Mouse (Mus musculus): ENCODE results near the gene Slc3a2. TPM values are rescaled to one million over a fixed set of nuclear protein-coding genes. Genes with fewer than 3 reads are reported as not detected.

Slc3a2 gene
- total RNA-seq (2014; rRNA removed; ENCODE audit: low replicate concordance) (38.3 and 66.4 TPM in 2 replicates), polyA plus RNA-seq (2015; fragmentation: Nextera tagmentation; extraction: Ambion mirVana) (40.9 and 41.5 TPM in 2 replicates)

DNA sequence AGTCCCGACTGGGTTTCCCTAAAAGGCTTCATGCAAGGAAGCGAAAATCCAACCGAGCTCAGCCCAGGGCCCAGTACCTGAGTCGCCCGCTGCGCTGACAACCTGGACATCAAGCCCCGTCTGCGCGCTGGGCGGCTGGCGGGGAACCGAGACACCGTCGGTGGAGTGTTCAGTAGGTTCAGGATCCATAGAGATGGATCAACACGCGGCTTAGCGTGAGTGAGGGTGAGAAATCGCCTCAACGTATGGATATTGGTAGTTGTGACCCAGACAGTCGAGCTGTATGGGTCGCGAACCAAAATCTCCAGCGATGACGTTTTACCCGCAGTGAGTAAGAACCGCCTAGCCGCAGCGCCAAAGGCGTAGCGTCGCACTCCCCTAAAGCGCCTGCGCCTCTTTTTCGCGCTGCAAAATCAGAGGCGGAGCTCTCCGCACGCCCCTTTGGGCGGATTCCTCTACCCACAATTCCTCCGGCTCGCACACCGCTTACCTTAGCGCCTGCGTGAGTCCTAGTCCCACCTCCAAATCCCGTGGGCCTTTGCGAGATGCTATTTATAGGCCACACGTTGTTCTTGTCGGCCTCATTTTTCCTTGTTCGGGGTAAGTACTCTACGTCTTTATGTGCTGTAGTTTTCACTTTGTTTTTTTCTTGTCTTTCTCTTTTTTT, at the start of gene Slc3a2:
Gene Slc3a2 (minus strand): TSS at position 463 of the 667 bp plus-strand sequence.
- no peaks in the 10 kb centered on the region for H3K9me3 ChIP-seq (replicated peaks; ENCODE audit: control insufficient read depth, low read length)
- no peaks in the 10 kb centered on the region for H3K27me3 ChIP-seq (ENCODE audit: control insufficient read depth, insufficient read depth, low read length)
- peak; percentile 97 for ATAC-seq (ENCODE audit: insufficient read depth, low read depth)
- WGBS, result under 1% methylated on average over 50 of the region's 50 CpGs
- H3K4me1 ChIP-seq (ENCODE audit: control insufficient read depth, insufficient read depth), result peaks cover 22% of the 10 kb centered on the region
- H3K9ac ChIP-seq (replicated peaks; ENCODE audit: low read depth, low read length), result peak within 1 kb of the TSS; percentile 95
- H3K27ac ChIP-seq (ENCODE audit: low read depth), result peak within 1 kb of the TSS; percentile 96
- H3K4me3 ChIP-seq (ENCODE audit: low read depth, low read length), result peak within 1 kb of the TSS; percentile 96
- peak within 1 kb of the TSS; percentile 82 for H3K4me2 ChIP-seq (ENCODE audit: low read depth, low read length)
- TF ChIP-seq CTCF (IDR thresholded peaks at IDR 0.05; ENCODE audit: low read depth), result no peak
- peak; percentile 44; the same call in 1 of the 2 replicates for TF ChIP-seq EP300 (IDR thresholded peaks at IDR 0.05; ENCODE audit: low read depth)
- DNase-seq (ENCODE audit: low spot score), result peak; percentile 99
- peaks cover 30% of the 10 kb centered on the region for H3K36me3 ChIP-seq (replicated peaks; ENCODE audit: control insufficient read depth, insufficient read depth, low read length)

DNA sequence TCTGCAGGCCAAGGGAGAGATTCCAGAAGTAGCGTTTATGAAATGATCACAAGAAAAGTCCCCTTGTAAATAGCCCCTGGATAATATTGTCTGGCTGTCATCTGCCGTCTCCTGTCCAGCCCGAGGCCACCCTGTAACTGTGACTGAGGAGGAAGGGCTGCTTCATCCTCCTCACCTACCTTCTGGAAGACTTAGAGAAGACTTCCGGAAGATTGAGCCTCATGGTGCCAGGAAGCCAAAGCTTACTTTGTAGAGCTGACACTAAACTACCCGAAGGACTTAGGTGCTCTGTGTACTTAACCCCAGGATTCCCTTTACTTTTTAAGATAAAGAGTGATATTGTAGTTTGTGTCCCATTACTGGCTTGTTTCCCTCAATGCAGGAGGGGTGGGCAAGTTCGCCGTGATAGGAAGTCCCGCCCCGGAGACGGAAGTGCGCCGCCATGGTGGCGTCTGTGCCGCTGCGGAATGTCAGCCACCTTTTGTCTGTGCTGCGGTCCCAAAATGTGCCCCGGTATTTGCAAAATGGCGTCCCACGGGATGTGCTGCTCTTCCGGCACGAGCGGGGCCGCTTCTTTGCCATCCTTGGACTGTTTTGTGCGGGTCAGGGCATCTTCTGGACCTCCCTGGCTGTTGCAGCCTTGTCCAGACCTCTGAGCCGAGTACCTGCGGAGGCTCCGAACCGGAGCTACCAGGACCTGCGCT, 47.5 kb upstream of the Slc3a2 start, which contains the start of gene Tmem223:
Gene Tmem223 (plus strand): TSS at position 430 of the 704 bp plus-strand sequence.
- DNase-seq (ENCODE audit: low spot score) (peak; percentile 68), ATAC-seq (ENCODE audit: insufficient read depth, low read depth) (peak; percentile 56)
- 27% methylated on average over 29 of the region's 29 CpGs for WGBS
- Histone ChIP-seq H3K9ac (replicated peaks; ENCODE audit: low read depth, low read length) (peak within 1 kb of the TSS; percentile 80), H3K4me3 (ENCODE audit: low read depth, low read length) (peak within 1 kb of the TSS; percentile 83), H3K4me2 (ENCODE audit: low read depth, low read length) (peak within 1 kb of the TSS; percentile 79), H3K36me3 (replicated peaks; ENCODE audit: control insufficient read depth, insufficient read depth, low read length) (peaks cover 52% of the 10 kb centered on the region), H3K27me3 (ENCODE audit: control insufficient read depth, insufficient read depth, low read length) (no peaks in the 10 kb centered on the region), H3K27ac (ENCODE audit: low read depth) (peak within 1 kb of the TSS; percentile 88), H3K9me3 (replicated peaks; ENCODE audit: control insufficient read depth, low read length) (no peaks in the 10 kb centered on the region), H3K4me1 (ENCODE audit: control insufficient read depth, insufficient read depth) (peaks cover 20% of the 10 kb centered on the region)
- TF ChIP-seq EP300 (IDR thresholded peaks at IDR 0.05; ENCODE audit: low read depth), result peak; percentile 69
- TF ChIP-seq CTCF (IDR thresholded peaks at IDR 0.05; ENCODE audit: low read depth), result no peak

DNA sequence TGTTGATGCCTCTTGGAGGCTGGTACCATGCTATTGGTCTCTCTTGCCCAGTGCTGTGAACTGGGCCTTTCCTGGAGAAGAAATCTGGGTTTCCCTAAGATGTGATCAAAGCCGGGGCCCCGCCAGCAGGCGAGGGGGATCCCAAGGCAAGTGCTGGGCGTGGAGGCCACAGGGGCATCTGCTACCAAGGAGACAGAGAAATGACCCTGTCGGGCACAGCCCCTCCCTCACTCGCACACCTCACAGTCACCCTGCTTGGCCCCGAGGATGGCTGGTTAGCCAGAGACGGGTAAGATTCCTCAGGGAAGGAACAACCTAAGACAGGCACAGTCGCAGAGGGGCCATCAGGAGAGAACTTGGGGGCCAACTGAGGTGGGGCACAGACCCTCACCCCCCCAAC, 42.4 kb upstream of the Slc3a2 start:
- H3K9me3 ChIP-seq (replicated peaks; ENCODE audit: control insufficient read depth, low read length), result no peaks in the 10 kb centered on the region; the same call in 1 of the 2 replicates
- peaks cover 79% of the 10 kb centered on the region for H3K36me3 ChIP-seq (replicated peaks; ENCODE audit: control insufficient read depth, insufficient read depth, low read length)
- H3K9ac ChIP-seq (replicated peaks; ENCODE audit: low read depth, low read length), result no peak overlapping the region
- no peak overlapping the region for H3K4me3 ChIP-seq (ENCODE audit: low read depth, low read length)
- WGBS, result 98% methylated on average over 9 of the region's 9 CpGs
- 0 out of 2 replicates have a peak, but pooled peaks cover 5% of the 10 kb centered on the region for H3K4me1 ChIP-seq (ENCODE audit: control insufficient read depth, insufficient read depth)
- no peaks in the 10 kb centered on the region for H3K27me3 ChIP-seq (ENCODE audit: control insufficient read depth, insufficient read depth, low read length)
- ATAC-seq (ENCODE audit: insufficient read depth, low read depth) (no peak), DNase-seq (ENCODE audit: low spot score) (no peak)
- TF ChIP-seq EP300 (IDR thresholded peaks at IDR 0.05; ENCODE audit: low read depth) (no peak), CTCF (IDR thresholded peaks at IDR 0.05; ENCODE audit: low read depth) (no peak)
- H3K27ac ChIP-seq (ENCODE audit: low read depth), result no peak overlapping the region
- H3K4me2 ChIP-seq (ENCODE audit: low read depth, low read length), result no peak overlapping the region

DNA sequence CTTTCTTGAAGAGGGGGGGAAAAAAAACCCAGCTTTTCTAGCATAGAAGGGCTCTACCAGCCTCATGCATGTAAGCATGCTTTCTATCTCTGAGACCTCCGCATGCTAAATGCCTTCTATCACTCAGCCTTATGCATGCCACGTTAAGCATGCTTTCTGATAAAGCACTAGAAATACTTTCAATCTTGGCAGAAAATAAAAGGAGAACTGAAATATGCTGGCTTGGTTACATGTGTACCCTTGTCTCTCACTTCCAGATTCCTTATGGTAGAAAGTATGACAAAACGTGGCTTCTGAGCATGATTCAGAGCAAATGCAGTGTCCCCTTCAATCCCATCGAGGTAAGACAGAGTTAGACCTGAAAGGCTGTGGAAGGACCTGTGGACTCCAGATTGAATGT, 40.1 kb upstream of the Slc3a2 start:
- Histone ChIP-seq H3K9me3 (replicated peaks; ENCODE audit: control insufficient read depth, low read length) (no peaks in the 10 kb centered on the region; the same call in 1 of the 2 replicates), H3K4me2 (ENCODE audit: low read depth, low read length) (no peak overlapping the region), H3K4me1 (ENCODE audit: control insufficient read depth, insufficient read depth) (0 out of 2 replicates have a peak, but pooled peaks cover 6% of the 10 kb centered on the region), H3K36me3 (replicated peaks; ENCODE audit: control insufficient read depth, insufficient read depth, low read length) (peaks cover 63% of the 10 kb centered on the region), H3K4me3 (ENCODE audit: low read depth, low read length) (no peak overlapping the region), H3K27ac (ENCODE audit: low read depth) (no peak overlapping the region), H3K9ac (replicated peaks; ENCODE audit: low read depth, low read length) (no peak overlapping the region), H3K27me3 (ENCODE audit: control insufficient read depth, insufficient read depth, low read length) (no peaks in the 10 kb centered on the region)
- no peak for TF ChIP-seq EP300 (IDR thresholded peaks at IDR 0.05; ENCODE audit: low read depth)
- TF ChIP-seq CTCF (IDR thresholded peaks at IDR 0.05; ENCODE audit: low read depth), result no peak
- ATAC-seq (ENCODE audit: insufficient read depth, low read depth) (no peak), DNase-seq (ENCODE audit: low spot score) (no peak)
- 60% methylated on average over 4 of the region's 4 CpGs for WGBS

DNA sequence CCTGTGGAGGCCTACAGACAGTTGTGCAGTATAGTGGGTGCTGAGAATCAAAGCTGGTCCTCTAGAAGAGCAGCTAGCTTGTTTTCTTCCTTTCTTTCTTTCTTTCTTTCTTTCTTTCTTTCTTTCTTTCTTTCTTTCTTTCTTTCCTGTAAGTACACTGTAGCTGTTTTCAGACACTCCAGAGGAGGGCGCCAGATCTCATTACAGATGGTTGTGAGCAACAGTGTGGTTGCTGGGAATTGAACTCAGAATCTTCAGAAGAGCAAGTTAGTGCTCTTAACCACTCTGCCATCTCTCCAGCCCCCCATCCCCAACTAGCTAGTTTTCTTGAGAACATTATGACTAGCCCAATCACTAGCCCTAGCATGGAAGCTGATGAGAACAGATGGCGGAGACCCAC, 37.6 kb upstream of the Slc3a2 start:
- WGBS, result 91% methylated on average over 2 of the region's 2 CpGs
- no peak for DNase-seq (ENCODE audit: low spot score)

More for the DNA sequence above, 37.6 kb upstream of the Slc3a2 start:
- Histone ChIP-seq H3K4me2 (ENCODE audit: low read depth, low read length) (no peak overlapping the region), H3K9me3 (replicated peaks; ENCODE audit: control insufficient read depth, low read length) (no peaks in the 10 kb centered on the region; the same call in 1 of the 2 replicates), H3K4me3 (ENCODE audit: low read depth, low read length) (no peak overlapping the region), H3K27ac (ENCODE audit: low read depth) (no peak overlapping the region), H3K4me1 (ENCODE audit: control insufficient read depth, insufficient read depth) (peaks cover 21% of the 10 kb centered on the region; the same call in 1 of the 2 replicates), H3K27me3 (ENCODE audit: control insufficient read depth, insufficient read depth, low read length) (no peaks in the 10 kb centered on the region), H3K9ac (replicated peaks; ENCODE audit: low read depth, low read length) (no peak overlapping the region), H3K36me3 (replicated peaks; ENCODE audit: control insufficient read depth, insufficient read depth, low read length) (peaks cover 39% of the 10 kb centered on the region)
- TF ChIP-seq EP300 (IDR thresholded peaks at IDR 0.05; ENCODE audit: low read depth) (no peak), CTCF (IDR thresholded peaks at IDR 0.05; ENCODE audit: low read depth) (peak; percentile 18; the same call in 1 of the 2 replicates)
- ATAC-seq (ENCODE audit: insufficient read depth, low read depth), result no peak
